Mouse (Mus musculus): ENCODE measurements at regions not wholly inside any gene's neighbourhood (a gene's known extent, or its start where the extent isn't known, plus 50 kb on each side); places are given as distances from the start of the nearest gene placed in this dataset.
A peak's percentile ranks its signal among the peaks of the same experiment; 100 is the strongest.

- no peak for DNase-seq
Measured at GRCm38 (mm10) chr1:67359824-67360223, 237.0 kb downstream of the Cps1 start.

- no peak for DNase-seq
Measured at GRCm38 (mm10) chr1:67366038-67366437, 243.2 kb downstream of the Cps1 start.

- DNase-seq, result no peak
Measured at GRCm38 (mm10) chr1:67366485-67366884, 243.7 kb downstream of the Cps1 start.

- DNase-seq, result no peak
Measured at GRCm38 (mm10) chr1:67382366-67382765, 259.5 kb downstream of the Cps1 start.

GRCm38 (mm10) chr1:67385377-67385776 lies 262.6 kb downstream of the Cps1 start:
- no peak for DNase-seq

GRCm38 (mm10) chr1:67386877-67387276 lies 264.1 kb downstream of the Cps1 start:
- no peak for DNase-seq

- DNase-seq, result no peak
Measured at GRCm38 (mm10) chr1:67397757-67398446, 275.1 kb downstream of the Cps1 start.

- DNase-seq, result no peak
Measured at GRCm38 (mm10) chr1:67409531-67409930, 286.7 kb downstream of the Cps1 start.

GRCm38 (mm10) chr1:67417196-67417595 lies 294.4 kb downstream of the Cps1 start:
- no peak for DNase-seq

- no peak for DNase-seq
Measured at GRCm38 (mm10) chr1:67428398-67428797, 305.6 kb downstream of the Cps1 start.

GRCm38 (mm10) chr1:67450831-67451230 lies 328.0 kb downstream of the Cps1 start:
- DNase-seq, result no peak

GRCm38 (mm10) chr1:67464203-67464602 lies 341.4 kb downstream of the Cps1 start:
- no peak for DNase-seq

- no peak for DNase-seq
Measured at GRCm38 (mm10) chr1:67465527-67465926, 342.7 kb downstream of the Cps1 start.

- peak; percentile 38 for DNase-seq
Measured at GRCm38 (mm10) chr1:67477006-67477405, 354.2 kb downstream of the Cps1 start.

- DNase-seq, result no peak
Measured at GRCm38 (mm10) chr1:67477966-67478365, 355.1 kb downstream of the Cps1 start.

- DNase-seq, result no peak
Measured at GRCm38 (mm10) chr1:67481974-67482373, 359.1 kb downstream of the Cps1 start.

GRCm38 (mm10) chr1:67504140-67504539 lies 381.3 kb downstream of the Cps1 start:
- no peak for DNase-seq

- DNase-seq, result no peak
Measured at GRCm38 (mm10) chr1:67505746-67506145, 382.9 kb downstream of the Cps1 start.

GRCm38 (mm10) chr1:67518295-67518694 lies 395.5 kb downstream of the Cps1 start:
- no peak for DNase-seq

- no peak for DNase-seq
Measured at GRCm38 (mm10) chr1:67558728-67559127, 435.9 kb downstream of the Cps1 start.

GRCm38 (mm10) chr1:67559179-67559578 lies 436.4 kb downstream of the Cps1 start:
- no peak for DNase-seq

- DNase-seq, result no peak
Measured at GRCm38 (mm10) chr1:67571616-67572015, 448.8 kb downstream of the Cps1 start.

- DNase-seq, result no peak
Measured at GRCm38 (mm10) chr1:67579732-67580131, 456.9 kb downstream of the Cps1 start.
